Mouse (Mus musculus): ENCODE measurements around the gene Atp8a1. TPM values are rescaled to one million over a fixed set of nuclear protein-coding genes. Genes with fewer than 3 reads are reported as not detected.

The Atp8a1 gene
- polyA plus RNA-seq, 1 experiment from 2014 or later, result 28.1 TPM

- Histone ChIP-seq H3K9me3 (no peaks in the 10 kb centered on the region), H3K4me2 (peak overlapping the region; percentile 46), H3K4me1 (peaks cover 25% of the 10 kb centered on the region), H3K27me3 (peaks cover 8% of the 10 kb centered on the region), H3K9ac (no peak overlapping the region), H3K36me3 (replicated peaks) (no peaks in the 10 kb centered on the region), H3K4me3 (replicated peaks) (no peak overlapping the region), H3K27ac (peak overlapping the region; percentile 51; the same call in 1 of the 2 replicates)
- WGBS, result 3% methylated on average over 10 of the region's 10 CpGs
- peak; percentile 50; the same call in 1 of the 2 replicates for ATAC-seq (ENCODE audit: low FRiP score)
Observed at GRCm38 (mm10) chr5:67633831-67634268, 213.4 kb downstream of the Atp8a1 start.

GRCm38 (mm10) chr5:67633138-67633782 lies 214.0 kb downstream of the Atp8a1 start:
- WGBS, result 4% methylated on average over 7 of the region's 7 CpGs
- Histone ChIP-seq H3K9ac (no peak overlapping the region), H3K27me3 (peaks cover 11% of the 10 kb centered on the region), H3K4me2 (peak overlapping the region; percentile 46), H3K4me1 (peaks cover 25% of the 10 kb centered on the region), H3K36me3 (replicated peaks) (no peaks in the 10 kb centered on the region), H3K4me3 (replicated peaks) (no peak overlapping the region), H3K27ac (0 out of 2 replicates have a peak overlapping the region, but pooled peaks have one; percentile 51), H3K9me3 (no peaks in the 10 kb centered on the region)
- peak; percentile 63; the same call in 1 of the 2 replicates for ATAC-seq (ENCODE audit: low FRiP score)

- Histone ChIP-seq H3K4me1 (peaks cover 25% of the 10 kb centered on the region), H3K27me3 (peaks cover 7% of the 10 kb centered on the region; the same call in 1 of the 2 replicates), H3K4me2 (no peak overlapping the region), H3K9me3 (no peaks in the 10 kb centered on the region), H3K9ac (no peak overlapping the region), H3K4me3 (replicated peaks) (no peak overlapping the region), H3K27ac (no peak overlapping the region), H3K36me3 (replicated peaks) (no peaks in the 10 kb centered on the region)
- no peak for ATAC-seq (ENCODE audit: low FRiP score)
- WGBS, result 93% methylated on average over 12 of the region's 12 CpGs
Observed at GRCm38 (mm10) chr5:67631261-67631660, 216.0 kb downstream of the Atp8a1 start.

- ATAC-seq (ENCODE audit: low FRiP score), result no peak
- Histone ChIP-seq H3K27ac (no peak overlapping the region), H3K9ac (no peak overlapping the region), H3K4me1 (peaks cover 25% of the 10 kb centered on the region), H3K4me3 (replicated peaks) (no peak overlapping the region), H3K4me2 (no peak overlapping the region), H3K27me3 (peaks cover 7% of the 10 kb centered on the region; the same call in 1 of the 2 replicates), H3K36me3 (replicated peaks) (no peaks in the 10 kb centered on the region), H3K9me3 (no peaks in the 10 kb centered on the region)
- WGBS, result 87% methylated on average over 6 of the region's 6 CpGs
Observed at GRCm38 (mm10) chr5:67629861-67630260, 217.4 kb downstream of the Atp8a1 start.

- Histone ChIP-seq H3K4me3 (replicated peaks) (no peak overlapping the region), H3K36me3 (replicated peaks) (no peaks in the 10 kb centered on the region), H3K27ac (no peak overlapping the region), H3K27me3 (peaks cover 7% of the 10 kb centered on the region; the same call in 1 of the 2 replicates), H3K9me3 (no peaks in the 10 kb centered on the region), H3K4me1 (peaks cover 22% of the 10 kb centered on the region), H3K4me2 (no peak overlapping the region), H3K9ac (no peak overlapping the region)
- WGBS, result 56% methylated on average over 7 of the region's 7 CpGs
- ATAC-seq (ENCODE audit: low FRiP score), result no peak
Observed at GRCm38 (mm10) chr5:67629440-67629839, 217.8 kb downstream of the Atp8a1 start.

GRCm38 (mm10) chr5:67628180-67628940 lies 218.9 kb downstream of the Atp8a1 start:
- Histone ChIP-seq H3K9ac (no peak overlapping the region), H3K27me3 (peaks cover 7% of the 10 kb centered on the region; the same call in 1 of the 2 replicates), H3K4me3 (replicated peaks) (no peak overlapping the region), H3K27ac (no peak overlapping the region), H3K4me2 (no peak overlapping the region), H3K9me3 (no peaks in the 10 kb centered on the region), H3K4me1 (peaks cover 11% of the 10 kb centered on the region), H3K36me3 (replicated peaks) (no peaks in the 10 kb centered on the region)
- no peak for ATAC-seq (ENCODE audit: low FRiP score)
- WGBS, result 77% methylated on average over 9 of the region's 9 CpGs

- ATAC-seq (ENCODE audit: low FRiP score), result no peak
- Histone ChIP-seq H3K9ac (no peak overlapping the region), H3K4me2 (no peak overlapping the region), H3K4me3 (replicated peaks) (no peak overlapping the region), H3K27me3 (no peaks in the 10 kb centered on the region), H3K9me3 (no peaks in the 10 kb centered on the region), H3K4me1 (no peaks in the 10 kb centered on the region), H3K27ac (no peak overlapping the region), H3K36me3 (replicated peaks) (0 out of 2 replicates have a peak, but pooled peaks cover 6% of the 10 kb centered on the region)
- WGBS, result 87% methylated on average over 12 of the region's 12 CpGs
Observed at GRCm38 (mm10) chr5:67621230-67621629, 226.0 kb downstream of the Atp8a1 start.

GRCm38 (mm10) chr5:67609520-67609837 lies 237.8 kb downstream of the Atp8a1 start:
- Histone ChIP-seq H3K27me3 (peaks cover 60% of the 10 kb centered on the region), H3K27ac (no peak overlapping the region), H3K4me3 (replicated peaks) (no peak overlapping the region), H3K36me3 (replicated peaks) (no peaks in the 10 kb centered on the region), H3K4me2 (no peak overlapping the region), H3K4me1 (peaks cover 20% of the 10 kb centered on the region), H3K9me3 (no peaks in the 10 kb centered on the region), H3K9ac (no peak overlapping the region)
- WGBS, result 14% methylated on average over 2 of the region's 2 CpGs
- ATAC-seq (ENCODE audit: low FRiP score), result no peak

- peaks cover 20% of the 10 kb centered on the region for H3K4me1 ChIP-seq
- no peaks in the 10 kb centered on the region for H3K9me3 ChIP-seq
- 1% methylated on average over 31 of the region's 31 CpGs for WGBS
- peak overlapping the region; percentile 56 for H3K9ac ChIP-seq
- no peaks in the 10 kb centered on the region for H3K36me3 ChIP-seq (replicated peaks)
- peak overlapping the region; percentile 52 for H3K4me3 ChIP-seq (replicated peaks)
- peak overlapping the region; percentile 92 for H3K4me2 ChIP-seq
- no peak; the same call in 1 of the 2 replicates for ATAC-seq (ENCODE audit: low FRiP score)
- peaks cover 64% of the 10 kb centered on the region for H3K27me3 ChIP-seq
- H3K27ac ChIP-seq, result no peak overlapping the region
Observed at GRCm38 (mm10) chr5:67608674-67609519, 238.3 kb downstream of the Atp8a1 start.

- Histone ChIP-seq H3K9me3 (no peaks in the 10 kb centered on the region), H3K36me3 (replicated peaks) (no peaks in the 10 kb centered on the region), H3K4me3 (replicated peaks) (peak within 1 kb of the TSS; percentile 52), H3K27me3 (peaks cover 67% of the 10 kb centered on the region), H3K9ac (peak within 1 kb of the TSS; percentile 56), H3K4me1 (peaks cover 20% of the 10 kb centered on the region), H3K27ac (no peak within 1 kb of the TSS), H3K4me2 (peak within 1 kb of the TSS; percentile 92)
- WGBS, result under 1% methylated on average over 86 of the region's 86 CpGs
- ATAC-seq (ENCODE audit: low FRiP score), result peak; percentile 79
Observed at GRCm38 (mm10) chr5:67607804-67608673, 239.2 kb downstream of the Atp8a1 start, which contains the start of gene Shisa3. Gene Shisa3, plus strand, starts transcription at chr5:67607882.
